Mouse (Mus musculus) retina, embryonic 14.5 days (tissue): ENCODE measurements at regions not wholly inside any gene's neighbourhood (a gene's known extent, or its start where the extent isn't known, plus 50 kb on each side); places are given as distances from the start of the nearest gene placed in this dataset.

Source experiments
- DNase-seq: peaks from one replicate; pipeline ENCODE4 v3.0.0-alpha.2; 2015; ENCODE audit warnings: low spot score

DNA sequence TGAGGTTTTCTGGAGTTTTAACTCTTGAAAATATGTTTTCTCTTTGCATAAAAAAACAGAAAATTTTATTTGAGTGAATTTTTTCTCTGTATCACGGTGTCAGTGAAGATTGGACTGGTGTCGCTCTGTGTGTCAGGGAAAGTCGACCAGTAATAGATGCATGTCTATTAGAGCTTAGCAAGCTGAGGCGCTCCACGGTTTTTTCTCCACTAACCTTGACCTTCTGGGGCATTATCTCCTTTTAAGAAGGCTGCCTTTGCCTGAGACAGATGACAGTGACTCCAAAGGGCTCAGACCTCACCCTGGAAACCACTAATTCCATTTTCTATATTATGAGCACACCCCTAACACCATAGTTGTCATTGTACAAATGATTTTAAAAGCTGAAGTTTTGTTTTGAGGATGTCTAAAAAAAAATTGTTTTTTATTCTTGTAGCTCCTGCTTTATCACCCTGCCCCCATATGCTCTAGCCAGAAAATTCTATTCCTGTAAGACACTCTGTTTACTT is 561.8 kb downstream of the Gm43517 start:
- peak; percentile 21 for DNase-seq

DNA sequence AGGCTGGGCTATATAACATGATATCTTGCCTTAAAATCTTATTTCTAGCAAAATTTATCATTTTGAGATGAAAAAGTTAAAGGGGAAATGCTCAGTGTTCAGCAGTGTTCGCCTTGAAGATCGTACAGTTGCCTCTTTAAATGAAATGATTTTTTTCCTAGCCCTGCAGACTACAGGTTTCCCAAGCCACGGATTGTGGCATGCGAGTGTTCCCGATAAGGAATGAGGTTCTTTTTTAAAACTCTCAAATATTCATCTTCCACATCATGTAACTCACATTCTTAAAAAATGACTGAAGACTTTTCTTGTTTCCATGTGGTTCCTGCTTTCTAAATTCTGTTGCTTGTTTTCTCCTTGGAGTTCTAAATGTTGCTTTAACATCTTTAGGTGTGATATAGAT is 566.0 kb downstream of the Gm43517 start:
- no peak for DNase-seq

DNA sequence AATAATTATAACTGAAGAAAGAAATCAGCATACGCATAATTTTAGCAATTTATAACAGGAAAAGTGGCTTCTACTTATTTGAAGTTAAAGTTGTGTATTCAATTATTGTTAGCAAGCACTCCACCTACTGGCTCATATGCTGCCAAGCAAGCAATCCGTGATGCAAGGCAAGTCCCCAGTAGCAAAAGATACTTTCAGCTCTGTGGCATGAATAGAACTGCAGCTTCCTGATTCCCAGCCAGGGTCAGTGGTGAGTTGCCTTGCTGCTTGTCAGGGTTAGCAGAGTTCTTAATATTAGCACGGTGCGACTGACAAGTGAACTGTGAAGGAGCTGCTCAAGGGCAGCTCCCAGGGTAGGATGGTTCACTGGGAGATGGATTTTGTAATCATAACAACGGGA is 566.8 kb downstream of the Gm43517 start:
- peak; percentile 44 for DNase-seq

DNA sequence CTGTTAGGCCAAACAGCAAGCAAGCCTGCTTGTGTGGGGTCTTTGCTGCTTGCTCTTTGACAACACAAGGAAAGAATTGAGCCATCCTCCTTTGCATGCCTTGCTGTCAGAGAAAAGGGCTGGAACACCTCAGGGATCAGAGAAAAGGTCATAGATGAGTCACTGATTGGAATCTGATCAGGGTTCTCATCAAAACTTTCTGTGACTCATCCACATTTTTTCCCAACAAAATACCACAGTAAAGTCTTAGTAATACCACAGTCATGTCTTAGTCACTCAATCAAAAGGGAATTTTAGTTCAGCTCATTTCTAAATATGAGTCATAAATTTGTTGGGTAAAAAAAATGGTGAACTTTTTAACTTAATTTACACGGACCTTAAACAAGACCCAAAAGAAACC is 583.1 kb downstream of the Gm43517 start:
- no peak for DNase-seq

DNA sequence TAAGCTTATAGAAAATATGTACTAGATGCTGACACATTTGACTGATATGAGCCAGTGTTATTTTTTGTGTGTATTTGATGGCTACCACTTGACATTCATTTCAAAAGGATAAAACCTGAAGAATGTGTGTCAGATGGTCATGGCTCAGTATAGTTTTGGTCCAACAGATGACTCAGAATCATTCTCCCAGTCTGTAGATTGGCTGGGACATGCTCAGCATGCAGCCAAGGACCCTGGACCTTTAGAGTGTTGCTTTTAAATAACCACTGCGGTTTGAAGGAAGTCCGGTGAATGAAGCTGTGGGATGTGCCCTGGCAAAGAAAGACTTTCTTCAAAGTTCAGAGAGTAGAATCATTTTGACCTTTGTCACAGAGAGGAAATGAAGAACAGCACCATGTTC is 584.6 kb downstream of the Gm43517 start:
- no peak for DNase-seq

- peak; percentile 66 for DNase-seq
Measured at GRCm38 (mm10) chr12:49974591-49975323, 589.8 kb downstream of the Gm43517 start.

- peak; percentile 20 for DNase-seq
Measured at GRCm38 (mm10) chr12:49975553-49975952, 590.6 kb downstream of the Gm43517 start.

- no peak for DNase-seq
Measured at GRCm38 (mm10) chr12:49992501-49993079, 607.6 kb downstream of the Gm43517 start.

- no peak for DNase-seq
Measured at GRCm38 (mm10) chr12:50038808-50039374, 610.0 kb downstream of the Prkd1 start.

DNA sequence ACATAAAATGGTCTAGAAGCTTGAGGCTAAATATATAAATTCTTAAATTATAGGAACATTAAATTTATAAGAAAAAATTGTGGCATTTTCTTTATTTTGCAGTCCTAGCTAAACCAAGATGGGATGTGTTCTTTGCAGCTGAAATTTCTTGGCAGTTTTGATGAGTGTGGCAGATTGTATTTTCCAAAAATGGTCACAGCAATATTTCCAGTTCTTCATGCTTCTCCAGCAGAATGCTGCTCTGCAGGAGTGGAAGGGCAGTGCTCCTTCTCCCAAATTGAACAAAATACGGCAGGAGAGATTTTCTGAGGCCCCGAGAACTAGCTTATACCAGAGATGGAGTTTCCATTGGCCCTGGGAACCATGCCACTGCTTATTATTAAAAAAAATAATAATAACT is 587.6 kb downstream of the Prkd1 start:
- DNase-seq = no peak

DNA sequence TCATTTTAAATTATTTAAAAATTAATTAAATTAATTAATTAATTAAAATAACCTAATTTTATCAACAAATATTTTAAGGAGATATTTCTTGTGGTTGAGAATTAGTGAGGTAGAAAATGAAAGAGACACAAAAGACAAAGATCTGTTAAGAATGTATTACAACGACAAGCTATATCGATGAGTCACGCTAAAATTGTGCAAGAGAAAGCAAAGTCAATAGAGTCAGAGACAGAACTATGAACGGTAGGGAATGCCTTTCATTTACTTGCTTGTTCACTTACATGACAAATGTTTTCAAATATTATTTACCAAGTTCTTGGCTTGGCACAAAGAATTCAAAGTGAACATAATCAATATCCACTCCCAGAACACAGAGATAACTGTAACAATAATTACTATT is 582.5 kb downstream of the Prkd1 start:
- no peak for DNase-seq

DNA sequence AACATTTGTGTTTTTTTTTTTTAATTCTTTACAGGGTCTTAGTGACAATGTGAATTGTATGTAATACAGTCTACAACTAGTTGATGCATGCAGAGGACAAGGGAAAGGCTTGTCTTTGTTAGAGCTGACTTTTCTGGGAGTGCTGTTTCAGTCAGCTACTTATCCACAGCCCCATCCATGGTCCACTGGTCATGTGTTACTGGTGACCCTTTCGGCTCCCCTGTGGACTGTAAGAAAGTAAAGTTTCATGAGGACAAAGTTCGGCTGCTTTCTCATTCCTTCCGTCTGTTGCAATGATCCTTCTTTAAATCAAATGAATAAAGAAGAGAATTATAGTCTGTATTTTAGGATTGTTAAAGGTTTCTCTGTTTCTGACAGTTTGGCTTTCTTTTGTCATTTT is 577.1 kb downstream of the Prkd1 start:
- no peak for DNase-seq

DNA sequence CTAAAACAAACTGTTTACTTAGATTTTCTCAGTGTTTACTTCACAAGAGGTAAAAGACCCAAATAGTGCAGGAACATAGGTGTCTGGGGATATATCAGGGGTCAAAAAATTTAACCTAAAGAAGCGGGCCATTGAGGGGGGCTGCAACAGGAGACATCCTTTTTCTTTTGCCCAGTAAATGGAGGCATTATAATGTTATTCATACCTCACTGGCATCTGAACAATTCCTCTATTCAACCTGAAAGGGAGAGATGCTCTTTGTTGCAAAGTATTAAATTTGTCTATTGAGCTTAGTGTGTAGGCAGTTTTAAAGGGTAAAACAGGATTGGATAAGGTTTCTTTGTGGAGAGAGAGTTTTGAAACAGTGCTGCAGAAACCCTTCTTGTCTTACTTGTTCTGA is 576.5 kb downstream of the Prkd1 start:
- DNase-seq = no peak

DNA sequence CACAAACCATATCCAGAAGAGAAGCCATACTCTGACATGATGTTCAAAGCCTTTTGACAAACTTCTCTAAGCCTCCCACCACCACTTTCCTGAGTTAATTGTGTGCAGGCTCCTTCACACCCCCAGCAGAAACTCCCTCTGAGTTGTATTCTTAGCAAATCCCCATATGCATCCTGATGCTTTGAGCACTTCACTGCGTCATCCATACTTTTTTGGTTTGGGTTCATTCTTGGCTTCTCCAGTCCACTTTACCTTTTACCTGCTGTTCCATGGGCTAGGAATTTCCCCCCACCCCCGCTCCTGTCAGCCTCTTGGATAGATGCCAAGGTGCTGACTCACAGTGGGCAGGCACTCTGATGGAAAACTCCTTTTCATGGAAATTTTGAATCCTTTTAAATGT is 575.2 kb downstream of the Prkd1 start:
- no peak for DNase-seq

GRCm38 (mm10) chr12:50081157-50081556 is 567.7 kb downstream of the Prkd1 start:
- no peak for DNase-seq

DNA sequence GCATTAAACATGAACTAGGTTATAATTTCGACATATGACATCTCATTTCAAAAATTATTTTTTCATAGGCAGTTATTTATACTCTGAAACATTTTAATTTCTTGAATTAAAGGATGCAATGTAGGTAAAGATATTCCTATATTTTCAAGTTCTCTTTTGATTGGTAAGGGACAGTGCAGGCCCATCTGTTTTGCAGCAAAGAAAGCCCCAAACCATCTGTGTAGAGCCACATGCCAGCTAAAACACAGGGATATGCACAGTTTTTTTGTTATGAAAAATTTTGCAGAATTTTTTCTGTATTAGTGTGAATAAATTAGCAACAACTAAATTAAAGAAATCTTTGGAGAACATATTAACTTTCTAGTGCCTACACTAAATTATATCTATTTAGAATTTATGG is 567.3 kb downstream of the Prkd1 start:
- no peak for DNase-seq

GRCm38 (mm10) chr12:50084517-50084916 is 564.4 kb downstream of the Prkd1 start:
- peak; percentile 15 for DNase-seq

DNA sequence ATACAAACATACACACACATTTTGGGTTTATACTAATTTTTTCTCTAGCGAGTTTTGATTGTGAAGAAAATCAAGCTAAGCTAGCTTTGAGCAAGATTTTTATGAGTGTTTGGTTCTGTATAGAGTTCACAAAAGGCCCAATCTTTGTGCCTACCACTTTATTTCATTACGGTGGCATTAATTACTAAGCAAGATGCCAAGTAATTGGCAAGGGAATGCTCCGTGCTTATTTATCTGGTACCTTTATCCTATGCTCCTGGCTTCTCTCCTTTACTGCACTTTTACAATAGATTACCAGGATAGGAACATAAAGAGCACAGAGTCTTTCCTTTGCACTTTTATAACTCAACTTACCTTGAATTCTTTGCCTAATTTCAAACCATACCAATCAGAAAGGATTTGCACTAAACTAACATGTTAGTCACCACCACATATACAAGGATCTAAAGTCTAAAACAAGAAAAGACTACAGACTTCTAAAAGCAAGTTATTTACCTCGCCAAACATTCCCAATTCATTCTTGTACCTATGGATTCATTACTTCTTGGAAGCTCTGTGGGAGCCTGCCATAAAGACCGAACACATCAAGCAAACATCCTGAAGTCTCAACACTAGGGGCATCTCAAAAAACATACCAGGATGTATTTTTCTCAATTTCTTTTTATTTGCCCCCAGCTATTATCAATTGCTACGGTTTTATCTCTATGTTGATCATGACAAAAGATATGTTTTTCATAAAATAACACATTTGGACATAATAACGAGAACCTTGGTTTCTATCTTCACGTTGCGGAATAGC is 537.5 kb downstream of the Prkd1 start:
- no peak for DNase-seq

GRCm38 (mm10) chr12:50112081-50112491 is 536.8 kb downstream of the Prkd1 start:
- no peak for DNase-seq

- DNase-seq = no peak
Measured at GRCm38 (mm10) chr12:50115855-50116254, 533.0 kb downstream of the Prkd1 start.

DNA sequence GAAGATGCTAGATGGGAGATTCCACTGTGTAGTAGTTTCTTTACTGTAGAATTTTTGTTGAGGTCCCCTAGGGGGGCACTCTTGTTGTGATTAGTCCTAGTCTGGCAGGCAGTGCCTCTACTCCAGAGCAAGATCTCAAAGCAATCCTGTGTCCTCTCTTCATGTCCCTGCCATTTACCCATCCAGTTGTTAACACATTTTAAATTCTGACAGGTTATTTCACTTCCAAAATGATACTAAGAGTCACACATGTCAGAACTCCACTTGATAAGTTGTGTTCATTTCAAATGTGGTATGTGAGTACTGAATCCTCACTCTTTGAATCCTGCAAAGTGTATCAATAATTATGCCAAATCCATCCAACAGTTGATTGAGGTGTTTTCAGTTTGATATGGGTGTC is 530.6 kb downstream of the Prkd1 start:
- DNase-seq = no peak

DNA sequence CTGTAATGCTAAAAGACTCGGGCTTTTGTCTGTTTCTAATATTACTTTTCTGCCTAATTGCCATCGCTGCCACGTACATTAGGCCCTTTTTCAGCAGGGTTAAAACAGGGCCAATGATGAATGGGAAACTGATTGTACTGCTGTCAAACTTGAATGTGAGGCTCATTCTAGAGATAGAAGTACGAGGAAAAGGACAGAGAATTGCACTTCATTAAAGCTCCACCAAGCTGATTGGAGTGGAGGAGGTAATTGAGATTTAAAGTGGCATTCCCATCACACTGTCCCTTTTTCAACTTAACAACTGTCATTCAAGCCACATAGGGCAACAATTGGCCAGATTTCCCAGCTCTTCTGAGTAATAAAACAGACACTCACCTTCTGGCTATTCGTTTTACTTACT is 526.8 kb downstream of the Prkd1 start:
- DNase-seq = no peak

GRCm38 (mm10) chr12:50122971-50123370 is 525.9 kb downstream of the Prkd1 start:
- DNase-seq = no peak
